Mouse (Mus musculus) thymus, adult 2 months (tissue): Measurements from ENCODE around the gene 2810408A11Rik. TPM values are rescaled to one million over a fixed set of nuclear protein-coding genes. Genes with fewer than 3 reads are reported as not detected.

Experiments
- DNase-seq: peaks from one replicate; pipeline ENCODE4 v3.0.0; 2021
- H3K27ac ChIP-seq: fragments of 200-500 bp; 2 replicates; pipeline ENCODE4 v1.5.1; 2012; ENCODE audit warnings: low read length, control low read depth; ENCODE audit not compliant: control insufficient read depth, insufficient read depth
- H3K27me3 ChIP-seq: fragments of 200-500 bp; 2 replicates; pipeline ENCODE4 v1.6.1; 2012; ENCODE audit warnings: mild to moderate bottlenecking, low read length, moderate library complexity, mixed read lengths; ENCODE audit not compliant: control insufficient read depth, insufficient read depth
- H3K36me3 ChIP-seq: fragments of 200-500 bp; 2 replicates; pipeline ENCODE4 v1.6.1; 2012; ENCODE audit warnings: mild to moderate bottlenecking, low read length, moderate library complexity; ENCODE audit not compliant: control insufficient read depth, insufficient read depth
- H3K4me1 ChIP-seq: fragments of 200-500 bp; replicated peaks from 2 replicates; pipeline ENCODE4 v1.6.1; 2012; ENCODE audit warnings: low read length; ENCODE audit not compliant: control insufficient read depth, insufficient read depth
- H3K4me3 ChIP-seq: fragments of 200-500 bp; 2 replicates; pipeline ENCODE4 v1.5.1; 2012; ENCODE audit warnings: mild to moderate bottlenecking, low read length, control low read depth, moderate library complexity; ENCODE audit not compliant: control insufficient read depth, insufficient read depth
- CTCF ChIP-seq: fragments of 200-500 bp; IDR thresholded peaks from 2 replicates; pipeline ENCODE4 v1.5.1; 2012; ENCODE audit warnings: mild to moderate bottlenecking, control low read depth, low read length, moderate library complexity, borderline replicate concordance; ENCODE audit not compliant: control insufficient read depth, poor library complexity, insufficient read depth; ENCODE audit errors: extremely low read depth
- POLR2A ChIP-seq: fragments of 200-500 bp; IDR thresholded peaks from 2 replicates; pipeline ENCODE4 v1.6.1; 2012; ENCODE audit warnings: mild to moderate bottlenecking, low read length, control low read depth, moderate library complexity; ENCODE audit not compliant: control insufficient read depth, poor library complexity, insufficient read depth; ENCODE audit errors: extremely low read depth
- WGBS: fragments of 180-500 bp; shearing (Covaris S2); methylation state at CpG from one replicate; pipeline ENCODE4 v1.1.7; 2018; 5-methylcytosine and 5-hydroxymethylcytosine counted together
- polyA plus RNA-seq: library from polyadenylated mRNA; depleted of rRNA; stranded (reverse); fragments of >200 nt; gene quantifications from 2 replicates; pipeline ENCODE4 v1.2.3, GENCODE M21; 2012

Gene 2810408A11Rik
- polyA plus RNA-seq, 1 experiment = 7.1 TPM

DNA sequence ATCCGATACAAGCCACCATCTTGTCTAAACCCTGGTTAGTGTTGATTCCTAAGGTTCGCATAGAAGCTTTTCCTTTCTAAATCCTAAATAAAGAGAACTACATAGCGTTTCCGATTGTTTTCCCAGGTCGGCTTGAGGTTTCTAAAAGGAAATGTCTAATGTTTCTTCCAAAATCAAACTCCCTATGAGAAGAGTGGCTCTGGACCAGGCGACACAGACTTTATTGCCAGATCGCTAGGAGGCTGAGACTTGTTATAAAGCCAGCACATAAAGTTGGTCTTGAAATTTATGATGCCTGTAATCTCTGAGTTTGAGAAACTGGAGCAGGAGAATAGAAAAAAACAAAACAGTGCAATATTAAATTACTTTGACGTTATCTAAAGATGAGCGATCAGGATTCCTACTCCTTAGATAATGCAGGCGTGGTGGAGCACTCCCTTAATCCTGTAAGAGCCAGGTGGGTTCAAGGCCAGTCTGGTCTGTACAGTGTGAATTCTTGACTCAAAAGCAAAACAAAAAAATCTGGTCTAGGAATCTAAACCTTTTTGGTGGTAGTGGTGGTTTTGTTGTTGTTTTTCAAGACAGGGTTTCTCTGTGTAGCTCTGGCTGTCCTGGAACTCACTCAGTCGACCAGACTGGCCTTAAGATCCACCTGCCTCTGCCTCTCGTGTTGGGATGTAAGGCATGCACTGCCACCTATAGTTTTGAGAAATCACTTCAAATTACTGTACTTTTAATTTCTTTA is 21.4 kb upstream of the 2810408A11Rik start:
- peak overlapping the region; percentile 88 for H3K27ac ChIP-seq
- TF ChIP-seq CTCF (no peak), POLR2A (no peak)
- peaks cover 6% of the 10 kb centered on the region for H3K4me1 ChIP-seq
- 4% methylated on average over 12 of the region's 12 CpGs for WGBS
- H3K27me3 ChIP-seq = no peaks in the 10 kb centered on the region
- H3K36me3 ChIP-seq = peaks cover 18% of the 10 kb centered on the region
- H3K4me3 ChIP-seq = peak overlapping the region; percentile 50
- DNase-seq = no peak

DNA sequence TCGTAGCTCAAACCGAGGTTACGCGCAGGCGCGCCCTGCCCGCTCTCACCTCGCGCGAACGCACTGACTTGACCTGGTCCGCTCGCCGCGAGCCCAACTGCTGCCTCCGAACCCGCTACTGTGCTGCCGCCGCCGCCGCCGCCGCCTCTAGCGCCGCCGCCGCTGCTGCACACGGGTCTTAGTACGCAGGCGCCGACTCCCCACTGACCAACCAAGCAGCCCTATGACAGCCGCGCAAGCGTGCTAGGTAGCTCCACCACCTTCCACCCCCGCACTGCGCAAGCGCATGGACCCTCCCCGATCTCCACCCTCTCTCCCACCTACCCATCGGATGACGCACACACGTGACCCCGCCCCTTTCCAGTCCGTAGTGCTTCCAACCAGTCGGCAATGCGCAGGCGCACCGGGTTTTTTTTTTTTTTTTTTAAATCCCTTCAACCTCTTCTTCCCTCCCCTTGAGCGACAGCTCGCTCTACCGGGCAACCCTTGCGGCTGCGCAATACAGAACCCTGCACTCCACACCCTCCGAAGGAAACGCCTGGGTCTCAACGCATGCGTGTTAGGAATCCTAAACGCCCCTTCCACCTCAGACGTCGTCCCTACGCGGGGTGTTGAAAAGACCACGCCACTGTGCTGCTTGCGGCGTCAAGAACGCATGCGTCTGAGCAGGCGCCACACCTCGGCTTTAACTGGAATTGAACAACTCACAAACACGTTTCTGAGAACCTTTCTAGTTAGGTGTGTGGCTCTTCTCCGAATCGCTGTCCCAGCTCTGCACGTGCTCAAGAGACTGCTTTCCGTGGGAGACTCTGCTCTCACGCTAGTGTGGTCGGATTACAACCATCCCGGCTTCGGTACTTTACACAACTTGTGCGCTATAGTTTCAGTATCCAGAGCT is 20.6 kb upstream of the 2810408A11Rik start, which contains the start of gene Eif5a:
TSS of gene Eif5a (minus strand) at position 845 of the 898 bp plus-strand sequence.
- H3K4me1 ChIP-seq = peaks cover 6% of the 10 kb centered on the region

DNA sequence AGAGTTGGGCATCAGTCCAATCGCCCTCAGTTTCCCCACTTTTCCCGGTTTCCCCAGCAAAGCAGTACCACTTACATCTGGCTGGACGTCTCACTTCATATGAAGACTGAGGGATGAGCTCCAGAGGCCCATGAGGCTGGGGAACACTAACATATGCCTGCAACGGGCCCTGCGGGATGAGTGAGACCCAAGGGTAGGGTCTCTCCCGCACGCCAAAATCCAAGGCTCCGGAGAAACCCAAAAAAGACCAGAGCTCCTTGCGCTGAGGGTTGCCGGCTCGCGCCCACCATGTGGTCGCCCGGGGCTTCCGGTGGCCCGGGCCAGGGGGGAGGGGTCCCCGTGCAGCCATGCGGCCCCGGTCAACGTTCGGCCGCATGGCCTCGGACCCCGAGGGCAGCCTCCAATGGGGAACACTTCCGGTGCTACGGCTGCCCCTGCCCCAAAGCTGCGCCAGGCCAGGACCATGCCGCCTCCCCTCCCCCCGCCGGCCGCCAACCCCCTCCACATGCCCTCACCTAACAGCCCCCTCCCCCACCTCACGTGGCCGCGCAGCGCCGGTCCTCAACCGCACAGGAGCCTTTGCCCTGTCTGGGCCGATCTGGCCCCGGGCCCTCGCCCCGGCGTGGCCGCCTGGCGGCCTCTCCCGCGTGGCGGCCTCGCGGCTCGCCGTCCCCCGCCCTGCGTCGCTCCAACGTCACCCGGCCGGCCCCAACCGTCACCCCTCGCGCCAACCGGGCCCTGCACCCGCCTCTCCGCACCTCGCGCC is 19.7 kb upstream of the 2810408A11Rik start:
- DNase-seq = peak; percentile 56
- Histone ChIP-seq H3K4me1 (peaks cover 11% of the 10 kb centered on the region), H3K36me3 (peaks cover 31% of the 10 kb centered on the region), H3K4me3 (peak overlapping the region; percentile 83), H3K27ac (peak overlapping the region; percentile 57), H3K27me3 (no peaks in the 10 kb centered on the region)
- WGBS = under 1% methylated on average over 65 of the region's 65 CpGs
- TF ChIP-seq CTCF (no peak), POLR2A (no peak)

More for the DNA sequence above, 20.6 kb upstream of the 2810408A11Rik start, which contains the start of gene Eif5a:
- Histone ChIP-seq H3K27ac (peak within 1 kb of the TSS; percentile 88), H3K27me3 (no peaks in the 10 kb centered on the region), H3K4me3 (peak within 1 kb of the TSS; percentile 83), H3K36me3 (peaks cover 22% of the 10 kb centered on the region)
- peak; percentile 100 for DNase-seq
- under 1% methylated on average over 78 of the region's 78 CpGs for WGBS
- TF ChIP-seq CTCF = peak; percentile 78
- TF ChIP-seq POLR2A = peak; percentile 53

DNA sequence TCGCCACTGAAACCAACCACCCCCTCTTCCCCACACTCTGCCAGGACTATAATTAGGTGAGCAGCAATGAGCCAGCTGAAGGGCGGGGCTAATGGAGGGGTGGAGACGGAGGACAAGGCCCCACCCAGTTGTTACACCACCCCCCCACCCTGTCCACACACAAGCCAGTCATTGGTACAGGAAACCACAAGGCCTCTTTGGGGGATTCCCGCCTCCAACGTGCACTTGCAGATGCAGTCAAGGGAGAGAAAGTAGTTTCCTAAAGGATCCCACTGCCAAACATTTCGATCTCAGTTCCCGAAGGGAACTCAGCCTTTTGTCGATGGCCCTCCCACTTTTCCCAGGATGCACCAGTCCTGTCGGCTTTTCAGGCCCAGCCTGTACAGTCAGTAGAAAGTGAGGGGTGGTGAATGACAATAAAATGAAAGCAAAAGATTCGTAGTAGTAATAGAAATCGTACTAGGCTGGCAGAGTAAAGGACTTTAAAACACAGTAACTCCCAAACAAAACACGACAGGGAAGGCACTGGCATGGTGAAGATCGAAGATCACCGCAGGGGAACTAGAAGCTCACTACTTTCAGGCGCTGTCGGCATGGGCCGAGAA is 19.0 kb upstream of the 2810408A11Rik start:
- H3K4me1 ChIP-seq = peaks cover 16% of the 10 kb centered on the region

DNA sequence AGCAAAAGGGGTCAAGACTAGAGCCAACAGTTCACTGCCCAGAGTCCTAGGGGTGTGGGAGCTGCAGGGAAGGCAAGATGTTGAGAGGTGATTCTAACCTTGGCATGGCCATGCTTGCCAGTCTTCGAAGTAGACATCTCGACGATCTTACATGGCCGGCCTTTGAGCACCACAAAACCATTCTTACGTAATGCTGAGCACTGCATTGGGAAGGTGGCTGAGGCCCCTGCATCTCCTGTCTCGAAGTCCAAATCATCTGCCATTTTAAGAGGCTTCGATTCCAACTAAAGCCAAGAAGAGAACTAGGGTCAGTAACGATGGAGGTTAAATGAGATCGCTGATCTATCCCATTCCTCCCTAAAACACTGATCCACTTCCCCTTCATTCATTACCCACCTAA is 18.3 kb upstream of the 2810408A11Rik start:
- TF ChIP-seq POLR2A (no peak), CTCF (no peak)
- Histone ChIP-seq H3K27me3 (no peaks in the 10 kb centered on the region), H3K27ac (0 out of 2 replicates have a peak overlapping the region, but pooled peaks have one; percentile 36), H3K4me3 (no peak overlapping the region), H3K4me1 (peaks cover 21% of the 10 kb centered on the region), H3K36me3 (peaks cover 33% of the 10 kb centered on the region)
- 50% methylated on average over 9 of the region's 9 CpGs for WGBS
- no peak for DNase-seq

More for the DNA sequence above, 19.0 kb upstream of the 2810408A11Rik start:
- DNase-seq = peak; percentile 59
- peaks cover 33% of the 10 kb centered on the region for H3K36me3 ChIP-seq
- WGBS = under 1% methylated on average over 17 of the region's 17 CpGs
- no peaks in the 10 kb centered on the region for H3K27me3 ChIP-seq
- peak overlapping the region; percentile 54 for H3K27ac ChIP-seq
- TF ChIP-seq POLR2A = no peak
- peak overlapping the region; percentile 83 for H3K4me3 ChIP-seq
